Mouse (Mus musculus) CH12.LX (cell line): Measurements from ENCODE around the gene Tnc. TPM values are rescaled to one million over a fixed set of nuclear protein-coding genes. Genes with fewer than 3 reads are reported as not detected.

Experiments
- DNase-seq: peaks from one replicate; pipeline ENCODE4 v3.0.0-alpha.2; 2013; ENCODE audit errors: extremely low read depth
- H3K27ac ChIP-seq: 2 replicates; pipeline ENCODE4 v1.5.1; 2012; ENCODE audit warnings: low read depth, mild to moderate bottlenecking, control low read depth, moderate library complexity; ENCODE audit not compliant: insufficient read depth
- H3K27me3 ChIP-seq: replicated peaks from 2 replicates; pipeline ENCODE3; 2012; ENCODE audit warnings: inconsistent platforms
- H3K36me3 ChIP-seq, 2 experiments: replicated peaks in 1 of 2; 2 replicates each; pipeline versions ENCODE3 to v1.6.1; 2012; ENCODE audit warnings: inconsistent platforms in 1 of 2, low read length in 1 of 2, mild to moderate bottlenecking in 1 of 2, mixed read lengths in 1 of 2, moderate library complexity in 1 of 2; ENCODE audit not compliant: control insufficient read depth in 1 of 2, insufficient read depth in 1 of 2
- H3K4me1 ChIP-seq, 2 experiments: 2 replicates each; pipeline ENCODE4 v1.6.1; 2012; ENCODE audit warnings: inconsistent platforms in 1 of 2, moderate library complexity in 1 of 2; ENCODE audit not compliant: insufficient read depth in 2 of 2, control insufficient read depth in 1 of 2
- H3K4me2 ChIP-seq: 2 replicates; pipeline ENCODE4 v1.6.1; 2012; ENCODE audit warnings: low read depth, mild to moderate bottlenecking, control low read depth; ENCODE audit not compliant: poor library complexity, insufficient read depth, severe bottlenecking
- H3K4me3 ChIP-seq, 3 experiments: fragments of 150-350 bp in 1 of 3; sonication (generic) in 1 of 3; replicated peaks in 1 of 3; 2 replicates each; pipeline versions ENCODE3 to v1.5.1; 2011 to 2012; ENCODE audit warnings: low read depth in 2 of 3, low read length in 2 of 3, mild to moderate bottlenecking in 2 of 3, moderate library complexity in 2 of 3, control low read depth in 1 of 3, improper control_type of control experiment in 1 of 3, inconsistent platforms in 1 of 3, mixed read lengths in 1 of 3; ENCODE audit not compliant: poor library complexity in 1 of 3
- H3K79me2 ChIP-seq: replicated peaks from 2 replicates; pipeline ENCODE4 v1.6.1; 2012; ENCODE audit warnings: mild to moderate bottlenecking, moderate library complexity; ENCODE audit not compliant: control insufficient read depth, poor library complexity, insufficient read depth, severe bottlenecking; ENCODE audit errors: extremely low read depth
- H3K9ac ChIP-seq: 2 replicates; pipeline ENCODE4 v1.6.1; 2012; ENCODE audit warnings: low read depth, mild to moderate bottlenecking, control low read depth, moderate library complexity; ENCODE audit not compliant: insufficient read depth
- H3K9me3 ChIP-seq: replicated peaks from 2 replicates; pipeline ENCODE3; 2012; ENCODE audit warnings: low read length, inconsistent platforms, mixed read lengths
- BHLHE40 ChIP-seq: IDR thresholded peaks from 2 replicates; pipeline ENCODE4 v1.6.1; 2011; ENCODE audit warnings: mild to moderate bottlenecking, low read depth, low read length, improper control_type of control experiment
- CHD1 ChIP-seq: IDR thresholded peaks from 2 replicates; pipeline ENCODE4 v1.6.1; 2012; ENCODE audit warnings: low read depth, low read length, improper control_type of control experiment, inconsistent platforms
- CHD2 ChIP-seq: IDR thresholded peaks from 2 replicates; pipeline ENCODE4 v1.6.1; 2011; ENCODE audit warnings: low read length, improper control_type of control experiment
- IRF4 ChIP-seq: IDR thresholded peaks from 2 replicates; pipeline ENCODE4 v1.6.1; 2014; ENCODE audit warnings: low read depth, mild to moderate bottlenecking, inconsistent platforms, low read length, improper control_type of control experiment
- KAT2A ChIP-seq: IDR thresholded peaks from 2 replicates; pipeline ENCODE4 v1.6.1; 2012; ENCODE audit warnings: low read length, improper control_type of control experiment, inconsistent platforms; ENCODE audit not compliant: insufficient replicate concordance
- MAX ChIP-seq: IDR thresholded peaks from 2 replicates; pipeline ENCODE4 v1.6.1; 2011; ENCODE audit warnings: low read length, improper control_type of control experiment
- MYC ChIP-seq: IDR thresholded peaks from 2 replicates; pipeline ENCODE4 v1.6.1; 2011; ENCODE audit warnings: low read depth, mild to moderate bottlenecking, improper control_type of control experiment, low read length
- NELFE ChIP-seq: IDR thresholded peaks from 2 replicates; pipeline ENCODE4 v1.6.1; 2011; ENCODE audit warnings: low read depth, low read length, improper control_type of control experiment
- PAX5 ChIP-seq: IDR thresholded peaks from 2 replicates; pipeline ENCODE4 v1.6.1; 2012; ENCODE audit warnings: low read length, inconsistent platforms, mixed read lengths
- POLR2AphosphoS2 ChIP-seq: IDR thresholded peaks from 2 replicates; pipeline ENCODE4 v1.6.1; 2011; ENCODE audit warnings: low read depth, low read length, improper control_type of control experiment
- SIN3A ChIP-seq: IDR thresholded peaks from 2 replicates; pipeline ENCODE4 v1.6.1; 2012; ENCODE audit warnings: low read length, improper control_type of control experiment, inconsistent platforms
- UBTF ChIP-seq: IDR thresholded peaks from 2 replicates; pipeline ENCODE4 v1.6.1; 2012; ENCODE audit warnings: low read depth, mild to moderate bottlenecking, inconsistent platforms, low read length, improper control_type of control experiment, moderate library complexity
- USF2 ChIP-seq: conservative IDR thresholded peaks from 2 replicates; pipeline ENCODE4 v1.6.1; 2011; ENCODE audit warnings: low read depth, low read length, improper control_type of control experiment
- ZC3H11A ChIP-seq: IDR thresholded peaks from 2 replicates; pipeline ENCODE4 v1.6.1; 2012; ENCODE audit warnings: low read depth, mild to moderate bottlenecking, inconsistent platforms, low read length, improper control_type of control experiment
- ZKSCAN1 ChIP-seq: IDR thresholded peaks from 2 replicates; pipeline ENCODE4 v1.6.1; 2012; ENCODE audit warnings: low read depth, inconsistent platforms, low read length, improper control_type of control experiment, borderline replicate concordance
- ZMIZ1 ChIP-seq: IDR thresholded peaks from 2 replicates; pipeline ENCODE4 v1.6.1; 2012; ENCODE audit warnings: low read depth, mild to moderate bottlenecking, inconsistent platforms, low read length, improper control_type of control experiment
- ZNF384 ChIP-seq: IDR thresholded peaks from 2 replicates; pipeline ENCODE4 v1.6.1; 2012; ENCODE audit warnings: low read depth, low read length, improper control_type of control experiment, inconsistent platforms
- dilution Hi-C: fragments of 300-500 bp; cut with MboI; formaldehyde crosslinking; loops from 2 replicates; pipeline ENCODE4 v1.14.3; 2020; ENCODE audit warnings: low sequenced_read_pairs; ENCODE audit not compliant: extremely low pct_unique_long_range_greater_than_20kb, extremely low pct_ligation_motif_present
- in situ Hi-C: fragments of 300-500 bp; cut with MboI; formaldehyde crosslinking; loops from 3 replicates; pipeline ENCODE4 v1.14.3; 2019; ENCODE audit warnings: low sequenced_read_pairs, low pct_ligation_motif_present, low pct_unique_long_range_greater_than_20kb, mixed read lengths
- polyA plus RNA-seq: library from polyadenylated mRNA; unstranded; fragments of >175 nt; gene quantifications from 2 replicates; pipeline ENCODE4 v1.2.1, GENCODE M21; 2012; ENCODE audit warnings: low read depth; ENCODE audit not compliant: insufficient read length
- total RNA-seq, 2 experiments: library from RNA; depleted of rRNA; stranded (reverse); fragments of 300-350 nt in 1 of 2; fragments of >200 nt in 1 of 2; gene quantifications; 2 replicates each; pipeline ENCODE4 v1.2.3; 2012 to 2014

Tnc gene
- total and polyA plus RNA-seq, 3 experiments: 0.13 to 1.2 TPM; not detected in 1

DNA sequence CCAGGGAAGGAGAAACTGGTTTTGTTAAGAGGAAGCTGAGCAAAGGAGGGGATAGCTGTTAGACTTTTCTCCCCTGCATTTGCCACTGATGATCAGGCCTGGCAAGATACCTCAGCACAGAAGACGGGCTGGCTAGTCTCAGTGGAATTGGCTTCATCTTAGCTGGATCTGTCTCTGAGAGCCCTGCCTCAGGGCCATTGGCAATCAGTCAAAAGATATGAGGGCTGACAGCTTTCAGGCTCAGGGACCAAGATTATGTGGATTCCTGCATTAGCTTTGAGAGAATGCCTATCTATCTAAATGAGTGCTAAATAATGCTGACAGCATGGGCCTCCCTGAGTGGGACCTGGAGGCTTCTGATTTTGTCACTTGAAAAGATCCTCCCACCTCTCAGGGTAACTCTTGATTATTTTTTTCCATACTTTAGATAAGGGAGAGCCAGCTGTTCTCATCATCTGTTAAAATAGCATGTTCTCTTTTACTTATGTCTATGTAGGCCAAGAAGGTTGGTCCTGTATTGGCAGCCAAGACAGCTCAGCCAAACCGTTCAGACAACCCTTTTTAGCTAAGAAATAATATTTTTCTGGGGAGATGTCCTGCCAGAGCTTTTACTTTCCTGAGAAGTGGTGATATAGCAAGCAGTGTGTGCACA, 53.2 kb downstream of the Tnc start:
- in situ Hi-C loops: no loop called here
- Histone ChIP-seq H3K27me3 (no peaks in the 10 kb centered on the region), H3K4me3 (no peak overlapping the region), H3K4me2 (no peak overlapping the region), H3K36me3 (peaks cover 0 to 65% of the 10 kb centered on the region in 2 experiments), H3K79me2 (no peaks in the 10 kb centered on the region), H3K4me1 (no peaks in the 10 kb centered on the region), H3K9me3 (no peaks in the 10 kb centered on the region), H3K9ac (no peak overlapping the region), H3K27ac (no peak overlapping the region)
- DNase-seq: no peak
- dilution Hi-C loops: no loop called here
- no peak for TF ChIP-seq KAT2A
- no peak for TF ChIP-seq CHD2
- no peak for TF ChIP-seq BHLHE40
- no peak for TF ChIP-seq ZNF384

DNA sequence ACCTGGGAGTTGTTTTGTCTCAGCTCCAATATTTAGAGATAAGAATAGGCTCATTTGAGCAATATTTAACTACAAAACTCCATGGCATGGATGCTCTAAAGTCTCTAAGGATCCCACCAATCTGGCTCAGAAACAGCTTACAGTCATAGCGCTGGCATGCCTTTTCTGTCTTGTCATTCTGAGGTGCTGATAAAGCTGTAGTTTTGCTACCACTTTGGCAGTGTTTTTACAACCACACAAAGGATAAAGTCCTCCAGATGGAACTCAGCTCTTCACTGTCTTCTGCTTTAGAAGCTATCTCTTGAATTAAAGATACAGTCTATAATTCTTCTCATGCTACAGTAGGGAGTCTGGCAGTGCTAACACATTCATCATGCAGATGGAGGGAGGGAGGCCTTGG, 56.6 kb downstream of the Tnc start:
- Histone ChIP-seq H3K9me3 (no peaks in the 10 kb centered on the region), H3K4me1 (no peaks in the 10 kb centered on the region)

DNA sequence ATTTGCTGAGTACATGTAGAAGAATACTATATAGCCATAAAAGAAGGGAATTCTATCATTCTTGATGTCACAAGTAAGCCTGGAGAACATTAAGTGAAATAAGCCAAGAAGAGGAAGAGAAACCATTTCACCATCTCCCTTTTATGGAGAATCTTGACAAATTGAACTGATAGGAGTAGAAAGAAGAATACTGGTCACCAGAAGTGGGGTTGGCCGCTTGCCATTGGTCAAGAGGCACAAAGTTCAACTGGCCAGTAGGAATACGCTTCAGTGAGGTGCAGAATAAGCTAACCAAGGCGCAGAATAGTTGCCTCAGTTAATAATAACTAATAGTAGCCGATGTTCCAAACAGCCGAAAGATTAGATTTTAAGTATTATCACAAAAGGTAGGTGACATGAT, 58.7 kb downstream of the Tnc start:
- Histone ChIP-seq H3K4me3 (no peak overlapping the region), H3K36me3 (peaks cover 0 to 52% of the 10 kb centered on the region in 2 experiments), H3K79me2 (no peaks in the 10 kb centered on the region), H3K4me2 (no peak overlapping the region), H3K9ac (no peak overlapping the region), H3K4me1 (no peaks in the 10 kb centered on the region), H3K27me3 (no peaks in the 10 kb centered on the region), H3K27ac (no peak overlapping the region), H3K9me3 (no peaks in the 10 kb centered on the region)
- in situ Hi-C loops: no loop called here
- TF ChIP-seq PAX5 (no peak), ZC3H11A (no peak), NELFE (no peak), ZMIZ1 (no peak), IRF4 (no peak), MYC (no peak), UBTF (no peak), CHD2 (no peak), SIN3A (no peak), CHD1 (no peak)
- dilution Hi-C loops: no loop called here
- no peak for DNase-seq

More for the DNA sequence above, 56.6 kb downstream of the Tnc start:
- dilution Hi-C loops: no loop called here
- H3K36me3 ChIP-seq: peaks cover 0 to 61% of the 10 kb centered on the region in 2 experiments
- H3K27me3 ChIP-seq: no peaks in the 10 kb centered on the region
- no peak for DNase-seq
- H3K27ac ChIP-seq: no peak overlapping the region
- H3K79me2 ChIP-seq: no peaks in the 10 kb centered on the region
- H3K4me3 ChIP-seq: no peak overlapping the region
- no peak overlapping the region for H3K4me2 ChIP-seq
- in situ Hi-C loops: no loop called here
- no peak overlapping the region for H3K9ac ChIP-seq
- TF ChIP-seq ZKSCAN1: no peak
- TF ChIP-seq USF2: no peak
- no peak for TF ChIP-seq ZC3H11A
- TF ChIP-seq BHLHE40: no peak
- TF ChIP-seq POLR2AphosphoS2: no peak
- TF ChIP-seq MAX: no peak
- TF ChIP-seq, all 38 proteins: peak for 0
